Mouse (Mus musculus): ENCODE measurements around the gene Hmcn2.

DNA sequence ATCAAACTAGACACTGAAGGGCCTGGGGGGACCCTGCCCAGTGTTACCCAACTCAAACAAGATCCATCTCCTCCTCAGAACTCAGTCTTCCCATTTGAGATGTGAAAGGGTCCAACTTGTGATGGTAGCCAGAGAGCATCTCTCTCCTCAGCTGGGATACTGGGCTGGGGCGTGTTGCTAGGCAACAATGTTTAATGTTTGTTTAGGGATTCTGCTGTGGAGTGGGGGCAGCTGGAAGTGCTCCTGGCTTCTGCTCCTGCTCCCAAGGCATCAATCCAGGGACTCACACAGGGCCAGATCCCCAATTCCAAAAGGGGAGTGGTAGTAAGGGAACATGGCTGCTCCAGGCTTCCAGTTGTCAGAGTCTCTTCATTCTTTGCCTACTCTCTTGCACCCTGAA, 60.2 kb downstream of the Hmcn2 start:
- TF ChIP-seq POLR2A (IDR thresholded peaks at IDR 0.05; ENCODE audit: low read depth, low read length) (no peak), CTCF (IDR thresholded peaks at IDR 0.05; ENCODE audit: extremely low read depth, insufficient read length, insufficient replicate concordance, low read depth, low read length) (no peak)
